24 mouse cellular contexts compared by ENCODE assay signal in genomic region chr19:3829863-3830262, GRCm38 (mm10).
"Had no signal": no experiment of that assay in that cellular context is flagged by ENCODE, and none has a peak within 500 bp of the region (broad histone marks: within the 10 kb centered on the region; RNA-seq: fewer than 3 reads in every experiment).

No protein-coding gene starts in this region.

- H3K27ac ChIP-seq: gastrocnemius, adult 2 months; heart, adult 2 months; heart, embryonic 10.5 days; hindbrain, embryonic 10.5 days; hindbrain, embryonic 12.5 days; hindbrain, embryonic 14.5 days; limb, embryonic 13.5 days; limb, embryonic 15.5 days; liver, embryonic 12.5 days had no signal

- H3K9ac ChIP-seq: heart, embryonic 12.5 days; hindbrain, embryonic 12.5 days; hindbrain, embryonic 14.5 days; limb, embryonic 13.5 days; limb, embryonic 15.5 days; liver, embryonic 12.5 days had no signal

- H3K4me2 ChIP-seq: heart, embryonic 12.5 days; hindbrain, embryonic 12.5 days; hindbrain, embryonic 14.5 days; limb, embryonic 13.5 days; limb, embryonic 15.5 days; liver, embryonic 12.5 days had no signal

- H3K36me3 ChIP-seq: heart, embryonic 10.5 days; heart, embryonic 12.5 days; hindbrain, embryonic 10.5 days; hindbrain, embryonic 12.5 days; limb, embryonic 13.5 days; limb, embryonic 15.5 days; liver, embryonic 12.5 days had no signal

- H3K27me3 ChIP-seq: heart, embryonic 12.5 days; hindbrain, embryonic 12.5 days; limb, embryonic 13.5 days; limb, embryonic 15.5 days; liver, embryonic 12.5 days had no signal

- H3K4me3 ChIP-seq: gastrocnemius, adult 2 months; heart, adult 2 months; heart, embryonic 10.5 days; heart, embryonic 12.5 days; hindbrain, embryonic 10.5 days; hindbrain, embryonic 12.5 days; limb, embryonic 13.5 days; limb, embryonic 15.5 days; liver, embryonic 12.5 days had no signal

- H3K9me3 ChIP-seq: heart, embryonic 10.5 days; heart, embryonic 12.5 days; hindbrain, embryonic 10.5 days; hindbrain, embryonic 12.5 days; limb, embryonic 13.5 days; limb, embryonic 15.5 days; liver, embryonic 12.5 days had no signal

- ATAC-seq: hindbrain, embryonic 16.5 days; inflammation-experienced regulatory T-cells, adult 6 months; intestine, embryonic 16.5 days; liver, embryonic 12.5 days had no signal

- DNase-seq: gastrocnemius, adult 2 months; gastrocnemius, postnatal 10 days; gastrocnemius, postnatal 25 days; heart, adult 2 months; heart, postnatal 10 days; heart, postnatal 4 days; kidney, adult 18-20 months; kidney, adult 8-10 months; kidney, postnatal 10 days; kidney, postnatal 25 days; layer of hippocampus, adult 9-11 months; layer of hippocampus, postnatal 36 days; left cerebral cortex, postnatal 4 days had no signal

- H3K4me1 ChIP-seq: hindbrain, embryonic 12.5 days; limb, embryonic 13.5 days; limb, embryonic 15.5 days had no signal
